Mouse (Mus musculus): ENCODE data around the gene Naglu.
A peak's percentile ranks its signal among the peaks of the same experiment; 100 is the strongest.

Gene Naglu

GRCm38 (mm10) chr11:101084246-101084645 lies 14.4 kb downstream of the Naglu start:
- no peak for DNase-seq (ENCODE audit: low spot score in 2 of 2)

- DNase-seq (ENCODE audit: low spot score in 2 of 2): no peak
Observed at GRCm38 (mm10) chr11:101084811-101085210, 15.0 kb downstream of the Naglu start.

- DNase-seq (ENCODE audit: low spot score in 2 of 2): no peak
Observed at GRCm38 (mm10) chr11:101085617-101086322, 16.0 kb downstream of the Naglu start.

GRCm38 (mm10) chr11:101086323-101086674 lies 16.5 kb downstream of the Naglu start:
- no peak for DNase-seq (ENCODE audit: low spot score in 2 of 2)

GRCm38 (mm10) chr11:101086756-101087681 lies 17.2 kb downstream of the Naglu start, which contains the start of gene Mlx:
Gene Mlx, plus strand, starts transcription at chr11:101087277.
- peak; percentile 86 to 90 for DNase-seq (ENCODE audit: low spot score in 2 of 2)

GRCm38 (mm10) chr11:101087682-101088055 lies 17.9 kb downstream of the Naglu start:
- DNase-seq (ENCODE audit: low spot score in 2 of 2): no peak

- DNase-seq (ENCODE audit: low spot score in 2 of 2): no peak
Observed at GRCm38 (mm10) chr11:101089931-101090330, 20.1 kb downstream of the Naglu start.

- no peak for DNase-seq (ENCODE audit: low spot score in 2 of 2)
Observed at GRCm38 (mm10) chr11:101094930-101095313, 25.1 kb downstream of the Naglu start.

GRCm38 (mm10) chr11:101095314-101096024 lies 25.7 kb downstream of the Naglu start, which contains the start of gene Psmc3ip:
Gene Psmc3ip, minus strand, starts transcription at chr11:101095436.
- DNase-seq (ENCODE audit: low spot score in 2 of 2): peak; percentile 90

GRCm38 (mm10) chr11:101098231-101098630 lies 28.4 kb downstream of the Naglu start:
- no peak for DNase-seq (ENCODE audit: low spot score in 2 of 2)

GRCm38 (mm10) chr11:101103011-101103410 lies 33.2 kb downstream of the Naglu start:
- DNase-seq (ENCODE audit: low spot score in 2 of 2): no peak

- no peak for DNase-seq (ENCODE audit: low spot score in 2 of 2)
Observed at GRCm38 (mm10) chr11:101109351-101109750, 39.5 kb downstream of the Naglu start.

- no peak for DNase-seq (ENCODE audit: low spot score in 2 of 2)
Observed at GRCm38 (mm10) chr11:101110708-101111107, 40.9 kb downstream of the Naglu start.

- no peak for DNase-seq (ENCODE audit: low spot score in 2 of 2)
Observed at GRCm38 (mm10) chr11:101111178-101111577, 41.4 kb downstream of the Naglu start.

- DNase-seq (ENCODE audit: low spot score in 2 of 2): no peak
Observed at GRCm38 (mm10) chr11:101112186-101112585, 42.4 kb downstream of the Naglu start.

- DNase-seq (ENCODE audit: low spot score in 2 of 2): no peak
Observed at GRCm38 (mm10) chr11:101115564-101115963, 45.8 kb downstream of the Naglu start.

GRCm38 (mm10) chr11:101118105-101118504 lies 48.3 kb downstream of the Naglu start:
- no peak for DNase-seq (ENCODE audit: low spot score in 2 of 2)

GRCm38 (mm10) chr11:101119131-101119760 lies 49.4 kb downstream of the Naglu start:
- DNase-seq (ENCODE audit: low spot score in 2 of 2): no peak

GRCm38 (mm10) chr11:101119761-101120544 lies 50.1 kb downstream of the Naglu start, which contains the start of the genes Retreg3 and Tubg1:
Gene Retreg3, minus strand, starts transcription at chr11:101119893.
Gene Tubg1, plus strand, starts transcription at chr11:101119938.
- DNase-seq (ENCODE audit: low spot score in 2 of 2): peak; percentile 97 to 99

- no peak for DNase-seq (ENCODE audit: low spot score in 2 of 2)
Observed at GRCm38 (mm10) chr11:101120545-101121188, 50.9 kb downstream of the Naglu start.

Measured in frontal cortex, postnatal 14 days (tissue).